Mouse (Mus musculus): ENCODE results near the gene Ccnk. TPM values are rescaled to one million over a fixed set of nuclear protein-coding genes. Genes with fewer than 3 reads are reported as not detected.

The Ccnk gene
- 2.0 and 2.1 TPM in 2 replicates for polyA plus RNA-seq (2015; fragmentation: Nextera tagmentation; extraction: Ambion mirVana)

DNA sequence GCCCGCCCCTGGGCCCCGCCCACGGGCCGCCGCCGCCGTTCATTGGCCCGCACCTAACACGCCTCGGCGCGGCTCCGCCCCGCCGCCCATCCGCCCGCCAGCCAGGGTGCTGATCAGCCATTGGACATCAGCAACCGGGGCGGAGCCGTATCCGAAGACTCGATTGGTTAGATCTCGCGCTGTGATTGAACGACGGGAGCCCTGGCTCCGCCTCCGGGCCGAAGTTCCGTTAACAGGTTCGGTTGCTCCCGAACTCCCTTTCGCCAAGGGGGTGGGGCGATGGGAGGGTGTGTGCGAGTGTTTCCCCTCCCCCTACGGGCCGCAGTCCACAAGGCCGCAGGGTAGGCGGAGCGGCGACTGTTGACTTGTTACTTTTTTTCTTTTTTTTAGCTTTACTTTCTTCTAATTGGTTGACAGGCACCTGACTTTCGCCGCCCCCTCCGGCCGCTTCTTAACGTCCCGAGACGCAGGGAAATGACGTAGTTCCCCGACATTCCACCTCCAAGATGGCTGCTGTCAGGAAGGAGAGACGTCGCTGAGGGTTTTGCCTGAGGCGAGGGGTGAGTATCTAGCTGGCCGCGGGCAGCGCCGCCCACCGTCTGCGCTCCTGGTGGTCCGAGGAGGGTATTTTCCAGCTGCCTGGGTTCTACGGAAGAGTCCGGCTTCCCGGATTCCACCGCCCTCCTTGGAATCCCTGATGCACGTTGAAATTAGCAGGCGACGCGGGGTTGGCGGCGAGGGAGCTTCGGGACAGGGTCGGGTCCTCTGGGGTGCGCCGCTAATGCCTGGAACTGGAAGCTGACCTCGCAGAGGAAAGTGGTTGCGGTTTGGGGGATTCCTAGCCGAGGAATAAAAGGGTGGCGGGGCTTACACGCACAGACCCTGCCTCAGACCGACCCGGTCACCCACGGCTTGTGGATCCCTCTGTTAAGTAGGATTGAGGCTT, at the start of gene Ccnk:
TSS of gene Ccnk (plus strand) at position 259 of the 946 bp plus-strand sequence.

DNA sequence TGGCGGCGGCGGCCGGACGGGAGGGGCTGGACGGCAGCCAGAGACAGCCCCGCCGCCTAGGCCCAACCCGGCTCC, 296 bp upstream of the Ccnk start, which contains the start of gene Setd3:
TSS of gene Setd3 (minus strand) at position 69 of the 75 bp plus-strand sequence.

Other genes starting within 250 kb of the Ccnk start
- 0.59 and 0.62 TPM in 2 replicates for gene Bcl11b, start 176.0 kb upstream of the Ccnk start, polyA plus RNA-seq (2015; fragmentation: Nextera tagmentation; extraction: Ambion mirVana)
- gene Setd3, start 265 bp upstream of the Ccnk start, polyA plus RNA-seq (2015; fragmentation: Nextera tagmentation; extraction: Ambion mirVana), result 66.1 and 80.7 TPM in 2 replicates
- 4.7 and 5.3 TPM in 2 replicates for gene Ccdc85c, start 95.8 kb downstream of the Ccnk start, polyA plus RNA-seq (2015; fragmentation: Nextera tagmentation; extraction: Ambion mirVana)
- gene Hhipl1, start 126.7 kb downstream of the Ccnk start, polyA plus RNA-seq (2015; fragmentation: Nextera tagmentation; extraction: Ambion mirVana), result 1.3 and 1.7 TPM in 2 replicates
- gene Cyp46a1, start 154.8 kb downstream of the Ccnk start, polyA plus RNA-seq (2015; fragmentation: Nextera tagmentation; extraction: Ambion mirVana), result 1.3 and 1.4 TPM in 2 replicates
- 145 and 170 TPM in 2 replicates for gene Eml1, start 191.4 kb downstream of the Ccnk start, polyA plus RNA-seq (2015; fragmentation: Nextera tagmentation; extraction: Ambion mirVana)